Mouse (Mus musculus): ENCODE data around the gene Patz1.
A peak's percentile ranks its signal among the peaks of the same experiment; 100 is the strongest.

DNA sequence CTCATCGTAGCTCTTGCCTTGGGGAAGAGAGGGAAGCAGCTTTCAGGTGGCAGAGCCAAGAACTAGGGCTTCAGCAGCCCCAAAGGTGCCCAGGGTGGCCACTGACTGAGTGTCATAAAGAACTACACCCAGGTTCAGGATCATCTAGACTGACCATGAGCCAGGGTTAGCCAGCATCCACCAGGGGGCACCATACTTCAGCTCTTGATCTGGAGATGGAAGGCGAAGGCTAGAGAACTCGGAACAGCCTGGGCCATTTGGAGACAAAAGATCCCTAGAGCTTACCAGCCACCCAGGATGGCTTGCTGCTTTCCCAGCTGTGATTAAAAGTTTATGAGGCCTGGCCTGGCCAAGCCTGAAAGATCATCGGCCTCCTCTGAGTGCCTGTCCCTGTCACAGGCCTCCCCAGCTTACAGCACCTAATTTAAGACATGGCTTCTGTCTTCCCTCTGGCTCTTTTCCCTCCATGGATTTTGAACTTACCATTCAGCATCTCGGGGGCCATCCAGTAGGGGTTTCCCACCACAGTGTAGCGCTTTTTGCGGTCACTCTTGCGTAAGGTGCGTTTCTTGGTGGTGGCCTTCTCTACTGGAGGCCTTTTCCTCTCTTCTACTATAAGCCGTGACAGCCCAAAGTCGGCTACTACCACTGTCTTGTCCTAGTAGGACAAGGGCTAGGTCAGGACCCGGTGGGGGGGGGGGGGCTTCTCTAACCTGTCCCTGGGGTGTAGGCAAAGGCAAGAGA lies 58.6 kb downstream of the Patz1 start:
- TF ChIP-seq CTCF (IDR thresholded peaks at IDR 0.05; ENCODE audit: control insufficient read depth, insufficient read depth, low read length) (peak; percentile 96), POLR2A (IDR thresholded peaks at IDR 0.05; ENCODE audit: borderline replicate concordance, control insufficient read depth, low read depth, low read length) (no peak)
